Mouse (Mus musculus) kidney, postnatal 10 days (tissue): ENCODE measurements around the gene Olfr385.
"Not testable (repeated sequence)": the region's sequence is repeated elsewhere in the genome, so short reads cannot be mapped to it uniquely, and the experiment has no call there.

Experiments
- DNase-seq: peaks from one replicate; pipeline ENCODE4 v3.0.0; 2021; ENCODE audit warnings: mixed read lengths

Gene Olfr385

GRCm38 (mm10) chr11:73592908-73593307 is at the start of gene Olfr385:
Gene Olfr385, minus strand, starts transcription at chr11:73593008.
- DNase-seq = no peak

DNA sequence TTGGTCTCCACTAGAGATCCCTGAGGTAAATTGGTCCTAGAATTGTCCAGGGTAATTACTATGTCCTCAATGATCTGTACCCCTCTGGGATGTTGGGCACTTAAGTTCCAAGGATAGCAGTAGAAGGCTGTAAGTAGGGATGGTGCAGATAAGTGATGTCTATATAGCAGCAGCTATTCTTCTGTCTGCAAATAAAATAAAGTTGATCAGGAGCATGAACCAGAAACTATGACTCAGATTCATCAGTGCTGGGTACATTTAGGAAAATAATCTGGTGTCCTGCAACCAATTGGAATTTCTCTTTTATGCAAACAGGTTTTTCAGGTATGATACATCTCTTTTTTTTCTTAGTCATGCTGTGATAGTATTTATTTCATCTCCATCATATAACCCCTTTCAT is 5.5 kb upstream of the Olfr385 start, which contains the start of gene Olfr384:
Olfr384 (plus strand) TSS at position 301 of the 400 bp plus-strand sequence.
- DNase-seq = no peak

GRCm38 (mm10) chr11:73583188-73583587 is 9.6 kb downstream of the Olfr385 start:
- DNase-seq = not testable (repeated sequence)

DNA sequence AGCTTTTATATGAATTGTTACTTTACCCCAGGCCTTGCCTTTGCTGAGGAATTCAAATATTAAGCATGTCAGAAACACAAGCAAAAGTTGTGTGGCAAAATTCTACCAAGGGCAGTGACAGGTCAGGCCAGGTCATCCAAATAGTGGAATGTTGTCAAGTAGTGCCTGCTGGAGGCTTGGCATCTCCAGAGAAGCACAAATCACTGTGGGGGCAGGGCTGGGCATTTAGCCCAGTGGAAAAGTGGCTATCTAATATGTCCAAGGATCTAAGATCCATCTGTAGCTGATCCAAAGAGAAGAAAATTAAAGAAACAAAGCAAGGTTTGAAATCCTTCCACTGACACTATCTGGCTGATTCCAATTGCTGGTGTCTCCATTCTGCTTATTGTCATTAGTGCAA is 12.9 kb downstream of the Olfr385 start:
- no peak for DNase-seq
